Comparison of ENCODE assay signal across 12 mouse cellular contexts in the genomic region with DNA sequence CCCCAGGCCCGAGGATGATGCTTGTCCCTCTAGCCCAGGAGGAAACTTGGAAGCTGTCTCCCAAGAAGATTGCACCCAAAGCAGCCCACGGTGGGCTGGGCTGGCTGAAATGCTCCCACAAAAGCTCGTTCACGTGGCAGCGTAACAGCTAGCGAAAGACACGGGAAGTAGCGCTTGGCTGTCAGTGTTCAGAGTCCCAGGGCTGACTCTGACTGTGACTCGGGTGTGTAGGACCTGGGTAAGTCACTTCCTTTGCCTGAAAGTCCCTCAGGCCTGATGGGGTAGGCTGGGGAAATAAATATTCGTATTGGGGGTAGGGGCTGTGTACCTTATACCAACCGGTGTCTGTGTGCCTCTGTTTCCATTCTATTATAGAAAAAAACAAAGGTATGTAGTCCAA. TPM values are rescaled to one million over a fixed set of nuclear protein-coding genes. Genes with fewer than 3 reads are reported as not detected.
DNase-seq lines count a peak whose midpoint lies in the region; ATAC-seq and TF ChIP-seq lines count a peak whose summit lies in the region.
"Had no signal": no experiment of that assay in that cellular context is flagged by ENCODE, and none has a peak within 500 bp of the region (broad histone marks: within the 10 kb centered on the region; RNA-seq: fewer than 3 reads in every experiment).

No protein-coding gene starts in this region.

- no peak for DNase-seq in forebrain, embryonic 11.5 days (ENCODE audit: low spot score)
- DNase-seq in midbrain, postnatal 0 days (ENCODE audit: low spot score): no peak
- DNase-seq in stomach, postnatal 0 days (ENCODE audit: low spot score): no peak
- no peak for DNase-seq in gastrocnemius, adult 8-10 months (ENCODE audit: low spot score in 2 of 2)
- DNase-seq: cerebellum, postnatal 10 days; kidney, postnatal 25 days had no signal

- TF ChIP-seq EP300 in stomach, postnatal 0 days (optimal IDR thresholded peaks at IDR 0.05): no peak

- peaks cover 16% of the 10 kb centered on the region for H3K4me1 ChIP-seq in forebrain, embryonic 15.5 days
- H3K4me1 ChIP-seq in forebrain, embryonic 11.5 days (replicated peaks; ENCODE audit: control insufficient read depth, insufficient read depth, low read length): peaks cover 11% of the 10 kb centered on the region
- H3K4me1 ChIP-seq in midbrain, embryonic 15.5 days: peaks cover 19% of the 10 kb centered on the region
- H3K4me1 ChIP-seq in midbrain, postnatal 0 days (ENCODE audit: insufficient read depth, low read length): peaks cover 6% of the 10 kb centered on the region; the same call in 1 of the 2 replicates
- peaks cover 32% of the 10 kb centered on the region for H3K4me1 ChIP-seq in limb, embryonic 12.5 days (replicated peaks)
- H3K4me1 ChIP-seq in stomach, postnatal 0 days (replicated peaks; ENCODE audit: control insufficient read depth, insufficient read depth): no peaks in the 10 kb centered on the region

- no peak overlapping the region for H3K9ac ChIP-seq in forebrain, embryonic 15.5 days (replicated peaks)
- no peak overlapping the region for H3K9ac ChIP-seq in forebrain, embryonic 11.5 days (ENCODE audit: low read length)
- no peak overlapping the region for H3K9ac ChIP-seq in midbrain, embryonic 15.5 days
- no peak overlapping the region for H3K9ac ChIP-seq in midbrain, postnatal 0 days (replicated peaks; ENCODE audit: low read length, poor library complexity, severe bottlenecking)
- H3K9ac ChIP-seq in limb, embryonic 12.5 days (replicated peaks): no peak overlapping the region
- H3K9ac ChIP-seq in stomach, postnatal 0 days (ENCODE audit: low read length): no peak overlapping the region

- no peaks in the 10 kb centered on the region for H3K9me3 ChIP-seq in forebrain, embryonic 15.5 days
- no peaks in the 10 kb centered on the region for H3K9me3 ChIP-seq in forebrain, embryonic 11.5 days (ENCODE audit: control insufficient read depth, low read length)
- H3K9me3 ChIP-seq in midbrain, embryonic 15.5 days: no peaks in the 10 kb centered on the region
- H3K9me3 ChIP-seq in midbrain, postnatal 0 days (ENCODE audit: low read length): no peaks in the 10 kb centered on the region
- no peaks in the 10 kb centered on the region for H3K9me3 ChIP-seq in limb, embryonic 12.5 days
- H3K9me3 ChIP-seq in stomach, postnatal 0 days (ENCODE audit: control insufficient read depth, low read length): no peaks in the 10 kb centered on the region

- 9% methylated on average over 11 of the region's 11 CpGs for WGBS in forebrain, embryonic 15.5 days
- WGBS in forebrain, embryonic 11.5 days: 9% methylated on average over 11 of the region's 11 CpGs
- 8% methylated on average over 11 of the region's 11 CpGs for WGBS in midbrain, embryonic 15.5 days
- 11% methylated on average over 11 of the region's 11 CpGs for WGBS in midbrain, postnatal 0 days
- 10% methylated on average over 11 of the region's 11 CpGs for WGBS in limb, embryonic 12.5 days
- 12% methylated on average over 11 of the region's 11 CpGs for WGBS in stomach, postnatal 0 days

- no peak for TF ChIP-seq CTCF in midbrain, postnatal 0 days (IDR thresholded peaks at IDR 0.05)
- TF ChIP-seq CTCF in stomach, postnatal 0 days (IDR thresholded peaks at IDR 0.05; ENCODE audit: low read depth): no peak

- H3K27ac ChIP-seq in forebrain, embryonic 15.5 days (replicated peaks): no peak overlapping the region
- H3K27ac ChIP-seq in forebrain, embryonic 11.5 days (ENCODE audit: low read depth, low read length): no peak overlapping the region
- no peak overlapping the region for H3K27ac ChIP-seq in midbrain, embryonic 15.5 days
- no peak overlapping the region for H3K27ac ChIP-seq in midbrain, postnatal 0 days (ENCODE audit: low read depth, low read length)
- no peak overlapping the region for H3K27ac ChIP-seq in limb, embryonic 12.5 days
- no peak overlapping the region for H3K27ac ChIP-seq in stomach, postnatal 0 days (replicated peaks)

- H3K36me3 ChIP-seq in forebrain, embryonic 15.5 days: no peaks in the 10 kb centered on the region
- H3K36me3 ChIP-seq in forebrain, embryonic 11.5 days (ENCODE audit: control insufficient read depth, insufficient read depth, low read length): no peaks in the 10 kb centered on the region
- no peaks in the 10 kb centered on the region for H3K36me3 ChIP-seq in midbrain, embryonic 15.5 days (replicated peaks)
- no peaks in the 10 kb centered on the region for H3K36me3 ChIP-seq in midbrain, postnatal 0 days (ENCODE audit: insufficient read depth, low read length)
- no peaks in the 10 kb centered on the region for H3K36me3 ChIP-seq in limb, embryonic 12.5 days
- no peaks in the 10 kb centered on the region for H3K36me3 ChIP-seq in stomach, postnatal 0 days (ENCODE audit: control insufficient read depth, insufficient read depth, low read length)

- ATAC-seq in forebrain, embryonic 15.5 days (replicated peaks): no peak
- ATAC-seq in forebrain, embryonic 11.5 days (replicated peaks; ENCODE audit: low FRiP score): no peak
- no peak for ATAC-seq in midbrain, embryonic 15.5 days (replicated peaks)
- ATAC-seq in midbrain, postnatal 0 days (ENCODE audit: low FRiP score): no peak
- no peak for ATAC-seq in limb, embryonic 12.5 days (ENCODE audit: insufficient number of reproducible peaks, insufficient read depth, low FRiP score, low TSS enrichment, low read depth)
- ATAC-seq in stomach, postnatal 0 days (ENCODE audit: low FRiP score, low TSS enrichment): no peak
- ATAC-seq in frontal cortex, adult (ENCODE audit: low TSS enrichment): no peak

- no peak overlapping the region for H3K4me3 ChIP-seq in forebrain, embryonic 15.5 days
- no peak overlapping the region for H3K4me3 ChIP-seq in forebrain, embryonic 11.5 days (ENCODE audit: low read depth, low read length)
- no peak overlapping the region for H3K4me3 ChIP-seq in midbrain, embryonic 15.5 days
- no peak overlapping the region for H3K4me3 ChIP-seq in midbrain, postnatal 0 days (ENCODE audit: low read depth, low read length)
- peak overlapping the region; percentile 44; the same call in 1 of the 2 replicates for H3K4me3 ChIP-seq in limb, embryonic 12.5 days (replicated peaks)
- peak overlapping the region; percentile 35; the same call in 1 of the 2 replicates for H3K4me3 ChIP-seq in stomach, postnatal 0 days (ENCODE audit: low read depth, low read length)
- H3K4me3 ChIP-seq: myocyte had no signal

- H3K27me3 ChIP-seq in forebrain, embryonic 15.5 days: peaks cover 70% of the 10 kb centered on the region
- H3K27me3 ChIP-seq in forebrain, embryonic 11.5 days (ENCODE audit: control insufficient read depth, insufficient read depth, low read length): peaks cover 43% of the 10 kb centered on the region
- peaks cover 52% of the 10 kb centered on the region for H3K27me3 ChIP-seq in midbrain, embryonic 15.5 days (replicated peaks)
- peaks cover 39% of the 10 kb centered on the region for H3K27me3 ChIP-seq in midbrain, postnatal 0 days (ENCODE audit: insufficient read depth, low read length)
- H3K27me3 ChIP-seq in limb, embryonic 12.5 days: peaks cover 82% of the 10 kb centered on the region
- peaks cover 8% of the 10 kb centered on the region; the same call in 1 of the 2 replicates for H3K27me3 ChIP-seq in stomach, postnatal 0 days (ENCODE audit: control insufficient read depth, insufficient read depth, low read length)

- peak overlapping the region; percentile 52; the same call in 1 of the 2 replicates for H3K4me2 ChIP-seq in forebrain, embryonic 15.5 days (replicated peaks)
- H3K4me2 ChIP-seq in forebrain, embryonic 11.5 days (ENCODE audit: low read depth, low read length, severe bottlenecking): no peak overlapping the region
- peak overlapping the region; percentile 65; the same call in 1 of the 2 replicates for H3K4me2 ChIP-seq in midbrain, embryonic 15.5 days
- no peak overlapping the region for H3K4me2 ChIP-seq in midbrain, postnatal 0 days (ENCODE audit: low read depth, low read length, poor library complexity, severe bottlenecking)
- H3K4me2 ChIP-seq in limb, embryonic 12.5 days: peak overlapping the region; percentile 75
- no peak overlapping the region; the same call in 1 of the 2 replicates for H3K4me2 ChIP-seq in stomach, postnatal 0 days (replicated peaks; ENCODE audit: low read depth)

RNA-seq across cellular contexts. Expression of gene Tbx21, which starts 0.7 kb away (rescaled TPM):
- polyA plus RNA-seq in forebrain, embryonic 15.5 days (2015; fragmentation: Nextera tagmentation; extraction: Ambion mirVana): 0.22 and 0.42 TPM in 2 replicates
- polyA plus RNA-seq in forebrain, embryonic 11.5 days (2014; fragmentation: Nextera tagmentation; extraction: Ambion mirVana): 0.17 and 0.21 TPM in 2 replicates
- 0.13 and 0.19 TPM in 2 replicates for polyA plus RNA-seq in midbrain, embryonic 15.5 days (2015; fragmentation: Nextera tagmentation; extraction: Ambion mirVana)
- total RNA-seq in midbrain, postnatal 0 days (2014; rRNA removed): 0.11 and 0.24 TPM in 2 replicates
- polyA plus RNA-seq in midbrain, postnatal 0 days (2015; fragmentation: Nextera tagmentation; extraction: Ambion mirVana): 0.14 and 0.15 TPM in 2 replicates
- 0.17 TPM in 1 of 2 replicates, not detected in the other for polyA plus RNA-seq in limb, embryonic 12.5 days (2016; fragmentation: Nextera tagmentation; extraction: Ambion mirVana)
- polyA plus RNA-seq in stomach, postnatal 0 days (2015; fragmentation: Nextera tagmentation; extraction: Ambion mirVana): 0.05 and 0.10 TPM in 2 replicates
- under 1 TPM; 0.19 to 0.58 (median 0.39) TPM for total RNA-seq in gastrocnemius, adult 8-10 months (2022)
- polyA plus RNA-seq: myocyte; stomach, embryonic 14.5 days had no signal

RNA-seq across cellular contexts. Expression of gene Tbkbp1, which starts 35.5 kb away (rescaled TPM):
- polyA plus RNA-seq in forebrain, embryonic 15.5 days (2015; fragmentation: Nextera tagmentation; extraction: Ambion mirVana): 6.2 and 7.6 TPM in 2 replicates
- 5.4 and 6.7 TPM in 2 replicates for polyA plus RNA-seq in forebrain, embryonic 11.5 days (2014; fragmentation: Nextera tagmentation; extraction: Ambion mirVana)
- polyA plus RNA-seq in midbrain, embryonic 15.5 days (2015; fragmentation: Nextera tagmentation; extraction: Ambion mirVana): 11.7 and 12.1 TPM in 2 replicates
- total RNA-seq in midbrain, postnatal 0 days (2014; rRNA removed): 43.9 and 45.3 TPM in 2 replicates
- 9.5 and 10.3 TPM in 2 replicates for polyA plus RNA-seq in midbrain, postnatal 0 days (2015; fragmentation: Nextera tagmentation; extraction: Ambion mirVana)
- 8.0 and 8.7 TPM in 2 replicates for polyA plus RNA-seq in limb, embryonic 12.5 days (2016; fragmentation: Nextera tagmentation; extraction: Ambion mirVana)
- polyA plus RNA-seq in stomach, postnatal 0 days (2015; fragmentation: Nextera tagmentation; extraction: Ambion mirVana): 1.8 and 2.4 TPM in 2 replicates
- total RNA-seq in gastrocnemius, adult 8-10 months (2022): 1 to 10 TPM; 2.5 to 8.7 (median 5.1) TPM

Comparison
In these comparisons a context has a peak if more than half of its experiments do, and no peak if none do; other contexts are left out.
1. H3K4me2 ChIP-seq: peak in forebrain, embryonic 15.5 days (single experiment), midbrain, embryonic 15.5 days (single experiment) and limb, embryonic 12.5 days (single experiment); none in forebrain, embryonic 11.5 days (single experiment), midbrain, postnatal 0 days (single experiment) and stomach, postnatal 0 days (single experiment).
2. H3K4me3 ChIP-seq: peak in limb, embryonic 12.5 days (single experiment) and stomach, postnatal 0 days (single experiment); none in forebrain, embryonic 15.5 days (single experiment), forebrain, embryonic 11.5 days (single experiment), midbrain, embryonic 15.5 days (single experiment) and midbrain, postnatal 0 days (single experiment).